Mouse (Mus musculus) heart, adult 2 months (tissue): ENCODE measurements around the gene Pon3.

ENCODE experiments used
- CTCF ChIP-seq: fragments of 200-600 bp; IDR thresholded peaks from 2 replicates; pipeline ENCODE4 v1.8.1; 2022; ENCODE audit warnings: antibody characterized with exemption, mild to moderate bottlenecking, moderate library complexity
- POLR2A ChIP-seq: fragments of 200-500 bp; IDR thresholded peaks from 2 replicates; pipeline ENCODE4 v1.6.1; 2011; ENCODE audit warnings: mild to moderate bottlenecking, low read depth, low read length, control low read depth; ENCODE audit not compliant: insufficient read depth

GRCm38 (mm10) chr6:5300629-5301028 lies 44.5 kb upstream of the Pon3 start:
- TF ChIP-seq CTCF (no peak), POLR2A (no peak)
